7 mouse cellular contexts compared by ENCODE assay signal in the genomic region with DNA sequence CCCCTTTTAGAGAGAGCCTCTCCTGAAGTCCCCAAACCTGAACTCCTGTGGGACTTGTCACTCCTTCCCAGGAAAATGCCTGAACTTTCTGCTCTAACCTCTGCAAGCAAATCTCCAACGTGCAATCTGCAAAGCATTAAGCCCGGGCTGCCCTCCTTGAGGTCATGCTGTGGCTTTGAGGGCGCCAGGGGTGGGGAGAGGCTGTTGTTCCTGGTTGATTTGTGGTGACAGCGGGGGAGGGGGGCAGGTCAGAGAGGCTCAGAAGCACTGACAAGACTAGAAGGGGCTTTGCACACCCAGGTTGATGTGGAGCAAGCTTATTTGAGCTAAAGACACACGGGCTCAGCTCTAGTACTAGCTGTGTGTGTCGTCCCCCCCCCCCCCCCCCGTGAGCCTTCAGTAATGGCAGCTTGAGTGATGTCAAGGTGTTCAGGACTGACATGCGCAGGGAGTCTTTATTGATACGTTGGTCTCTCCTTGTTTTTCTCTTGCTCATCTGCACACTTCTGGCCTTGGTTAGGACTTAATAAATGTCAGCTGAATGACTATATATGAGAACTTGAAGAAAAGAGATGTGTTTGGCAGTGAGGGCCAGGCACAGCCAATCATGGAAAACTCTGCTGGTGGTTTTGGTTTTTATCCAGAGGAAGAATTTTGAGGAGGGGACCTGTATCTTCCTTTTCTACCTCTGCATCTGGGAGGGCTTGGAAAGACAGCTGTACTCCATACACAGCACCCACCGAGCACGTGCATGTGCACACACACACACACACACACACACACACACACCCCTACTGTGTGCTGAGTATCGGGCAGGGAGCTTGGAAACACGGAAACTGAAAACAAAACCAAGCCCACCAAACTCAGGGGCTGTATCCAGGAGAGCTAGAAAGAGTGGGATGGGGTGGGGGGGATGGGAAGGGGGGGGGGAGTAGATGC. TPM values are rescaled to one million over a fixed set of nuclear protein-coding genes. Genes with fewer than 3 reads are reported as not detected.
DNase-seq lines count a peak whose midpoint lies in the region; ATAC-seq and TF ChIP-seq lines count a peak whose summit lies in the region.

No protein-coding gene starts in this region.

- H3K4me2 ChIP-seq in intestine, postnatal 0 days (replicated peaks; ENCODE audit: low read depth), result peak overlapping the region; percentile 27; the same call in 1 of the 2 replicates
- H3K4me2 ChIP-seq in midbrain, postnatal 0 days (ENCODE audit: low read depth, low read length, poor library complexity, severe bottlenecking), result peak overlapping the region; percentile 50

- no peak overlapping the region for H3K9ac ChIP-seq in intestine, postnatal 0 days (ENCODE audit: low read depth, low read length)
- H3K9ac ChIP-seq in midbrain, postnatal 0 days (replicated peaks; ENCODE audit: low read length, poor library complexity, severe bottlenecking), result no peak overlapping the region

- H3K9me3 ChIP-seq in embryonic facial prominence, embryonic 10.5 days, result no peaks in the 10 kb centered on the region
- H3K9me3 ChIP-seq in intestine, postnatal 0 days (ENCODE audit: control insufficient read depth), result no peaks in the 10 kb centered on the region
- H3K9me3 ChIP-seq in midbrain, postnatal 0 days (ENCODE audit: low read length), result no peaks in the 10 kb centered on the region

- ATAC-seq in intestine, postnatal 0 days, result no peak
- peak; percentile 8 for ATAC-seq in midbrain, postnatal 0 days (ENCODE audit: low FRiP score)
- no peak for ATAC-seq in frontal cortex, adult (ENCODE audit: low TSS enrichment)

- TF ChIP-seq CTCF in intestine, postnatal 0 days (IDR thresholded peaks at IDR 0.05; ENCODE audit: low read depth), result no peak
- TF ChIP-seq CTCF in midbrain, postnatal 0 days (IDR thresholded peaks at IDR 0.05), result no peak

- H3K36me3 ChIP-seq in embryonic facial prominence, embryonic 10.5 days (replicated peaks), result no peaks in the 10 kb centered on the region
- no peaks in the 10 kb centered on the region for H3K36me3 ChIP-seq in intestine, postnatal 0 days (ENCODE audit: control insufficient read depth, insufficient read depth)
- H3K36me3 ChIP-seq in midbrain, postnatal 0 days (ENCODE audit: insufficient read depth, low read length), result no peaks in the 10 kb centered on the region

- peak overlapping the region; percentile 38 for H3K4me3 ChIP-seq in embryonic facial prominence, embryonic 10.5 days
- no peak overlapping the region for H3K4me3 ChIP-seq in intestine, postnatal 0 days (ENCODE audit: low read depth, low read length)
- peak overlapping the region; percentile 17; the same call in 1 of the 2 replicates for H3K4me3 ChIP-seq in midbrain, postnatal 0 days (ENCODE audit: low read depth, low read length)

- no peaks in the 10 kb centered on the region for H3K27me3 ChIP-seq in embryonic facial prominence, embryonic 10.5 days (replicated peaks; ENCODE audit: low read depth, poor library complexity, severe bottlenecking)
- peaks cover 3% of the 10 kb centered on the region; the same call in 1 of the 2 replicates for H3K27me3 ChIP-seq in intestine, postnatal 0 days (replicated peaks; ENCODE audit: control insufficient read depth, insufficient read depth, low read length)
- H3K27me3 ChIP-seq in midbrain, postnatal 0 days (ENCODE audit: insufficient read depth, low read length), result no peaks in the 10 kb centered on the region

- H3K27ac ChIP-seq in embryonic facial prominence, embryonic 10.5 days (replicated peaks), result peak overlapping the region; percentile 89
- no peak overlapping the region for H3K27ac ChIP-seq in intestine, postnatal 0 days (ENCODE audit: low read depth, low read length)
- peak overlapping the region; percentile 73 for H3K27ac ChIP-seq in midbrain, postnatal 0 days (ENCODE audit: low read depth, low read length)

- DNase-seq in 416B (ENCODE audit: low read depth), result peak; percentile 33
- DNase-seq in CD4-positive helper T cell, adult 2 months (ENCODE audit: low read depth, low spot score), result peak; percentile 32
- DNase-seq in embryonic facial prominence, embryonic 10.5 days (ENCODE audit: low spot score), result peak; percentile 94
- DNase-seq in midbrain, postnatal 0 days (ENCODE audit: low spot score), result no peak
- no peak for DNase-seq in thymus, postnatal 0 days (ENCODE audit: low spot score)

- WGBS in embryonic facial prominence, embryonic 10.5 days, result 3% methylated on average over 12 of the region's 13 CpGs
- 26% methylated on average over 13 of the region's 13 CpGs for WGBS in intestine, postnatal 0 days
- 7% methylated on average over 13 of the region's 13 CpGs for WGBS in midbrain, postnatal 0 days

- H3K4me1 ChIP-seq in embryonic facial prominence, embryonic 10.5 days, result peaks cover 87% of the 10 kb centered on the region
- no peaks in the 10 kb centered on the region for H3K4me1 ChIP-seq in intestine, postnatal 0 days (replicated peaks; ENCODE audit: control insufficient read depth, insufficient read depth, low read length)
- H3K4me1 ChIP-seq in midbrain, postnatal 0 days (ENCODE audit: insufficient read depth, low read length), result peaks cover 7% of the 10 kb centered on the region; the same call in 1 of the 2 replicates

RNA-seq across cellular contexts. Expression of a gene that starts 6.5 kb away (rescaled TPM):
- polyA plus RNA-seq in embryonic facial prominence, embryonic 10.5 days (2016; fragmentation: Nextera tagmentation; extraction: Ambion mirVana), result 0.36 and 0.41 TPM in 2 replicates
- not detected in 2 replicates for polyA plus RNA-seq in intestine, postnatal 0 days (2015; fragmentation: Nextera tagmentation; extraction: Ambion mirVana)
- total RNA-seq in midbrain, postnatal 0 days (2014; rRNA removed), result not detected in 2 replicates
- polyA plus RNA-seq in midbrain, postnatal 0 days (2015; fragmentation: Nextera tagmentation; extraction: Ambion mirVana), result 0.13 TPM in 1 of 2 replicates, not detected in the other
- polyA plus RNA-seq in thymus, postnatal 0 days (2015; fragmentation: Nextera tagmentation; extraction: Ambion mirVana), result not detected in 2 replicates

RNA-seq across cellular contexts. Expression of a gene that starts 21.7 kb away (rescaled TPM):
- polyA plus RNA-seq in embryonic facial prominence, embryonic 10.5 days (2016; fragmentation: Nextera tagmentation; extraction: Ambion mirVana), result 0.26 and 0.34 TPM in 2 replicates
- 3.5 and 4.1 TPM in 2 replicates for polyA plus RNA-seq in intestine, postnatal 0 days (2015; fragmentation: Nextera tagmentation; extraction: Ambion mirVana)
- 0.60 and 0.94 TPM in 2 replicates for total RNA-seq in midbrain, postnatal 0 days (2014; rRNA removed)
- 0.44 and 0.51 TPM in 2 replicates for polyA plus RNA-seq in midbrain, postnatal 0 days (2015; fragmentation: Nextera tagmentation; extraction: Ambion mirVana)
- polyA plus RNA-seq in thymus, postnatal 0 days (2015; fragmentation: Nextera tagmentation; extraction: Ambion mirVana), result 0.23 and 0.30 TPM in 2 replicates

RNA-seq across cellular contexts. Expression of a gene that starts 49.1 kb away (rescaled TPM):
- 0.85 and 1.1 TPM in 2 replicates for polyA plus RNA-seq in embryonic facial prominence, embryonic 10.5 days (2016; fragmentation: Nextera tagmentation; extraction: Ambion mirVana)
- polyA plus RNA-seq in intestine, postnatal 0 days (2015; fragmentation: Nextera tagmentation; extraction: Ambion mirVana), result 0.04 and 0.07 TPM in 2 replicates
- 0.42 and 0.49 TPM in 2 replicates for total RNA-seq in midbrain, postnatal 0 days (2014; rRNA removed)
- polyA plus RNA-seq in midbrain, postnatal 0 days (2015; fragmentation: Nextera tagmentation; extraction: Ambion mirVana), result 0.75 and 0.79 TPM in 2 replicates
- polyA plus RNA-seq in thymus, postnatal 0 days (2015; fragmentation: Nextera tagmentation; extraction: Ambion mirVana), result 0.09 TPM in 1 of 2 replicates, not detected in the other

Comparison
In these comparisons a context has a peak if more than half of its experiments do, and no peak if none do; other contexts are left out.
1. DNase-seq: peak in 416B (single experiment), CD4-positive helper T cell, adult 2 months (single experiment) and embryonic facial prominence, embryonic 10.5 days (single experiment); none in midbrain, postnatal 0 days (single experiment) and thymus, postnatal 0 days (single experiment).